Mouse (Mus musculus) cortical plate, adult 2 months (tissue): ENCODE measurements around the gene Pappa.

ENCODE experiments used
- CTCF ChIP-seq: fragments of 200-500 bp; IDR thresholded peaks from 2 replicates; pipeline ENCODE4 v1.5.1; 2011; ENCODE audit warnings: mild to moderate bottlenecking, control low read depth, low read length; ENCODE audit not compliant: insufficient read depth; ENCODE audit errors: extremely low read depth
- POLR2A ChIP-seq: fragments of 200-500 bp; IDR thresholded peaks from 2 replicates; pipeline ENCODE4 v1.6.1; 2011; ENCODE audit warnings: mild to moderate bottlenecking, low read length, control low read depth; ENCODE audit not compliant: insufficient read depth; ENCODE audit errors: extremely low read depth

GRCm38 (mm10) chr4:65195971-65196370 lies 72.0 kb downstream of the Pappa start:
- TF ChIP-seq POLR2A (no peak), CTCF (no peak)
